Mouse (Mus musculus): Measurements from ENCODE around the gene Prkar2b. TPM values are rescaled to one million over a fixed set of nuclear protein-coding genes. Genes with fewer than 3 reads are reported as not detected.

The Prkar2b gene
- 30.4 and 31.6 TPM in 2 replicates for polyA plus RNA-seq (2014; fragmentation: Nextera tagmentation; extraction: Ambion mirVana)

DNA sequence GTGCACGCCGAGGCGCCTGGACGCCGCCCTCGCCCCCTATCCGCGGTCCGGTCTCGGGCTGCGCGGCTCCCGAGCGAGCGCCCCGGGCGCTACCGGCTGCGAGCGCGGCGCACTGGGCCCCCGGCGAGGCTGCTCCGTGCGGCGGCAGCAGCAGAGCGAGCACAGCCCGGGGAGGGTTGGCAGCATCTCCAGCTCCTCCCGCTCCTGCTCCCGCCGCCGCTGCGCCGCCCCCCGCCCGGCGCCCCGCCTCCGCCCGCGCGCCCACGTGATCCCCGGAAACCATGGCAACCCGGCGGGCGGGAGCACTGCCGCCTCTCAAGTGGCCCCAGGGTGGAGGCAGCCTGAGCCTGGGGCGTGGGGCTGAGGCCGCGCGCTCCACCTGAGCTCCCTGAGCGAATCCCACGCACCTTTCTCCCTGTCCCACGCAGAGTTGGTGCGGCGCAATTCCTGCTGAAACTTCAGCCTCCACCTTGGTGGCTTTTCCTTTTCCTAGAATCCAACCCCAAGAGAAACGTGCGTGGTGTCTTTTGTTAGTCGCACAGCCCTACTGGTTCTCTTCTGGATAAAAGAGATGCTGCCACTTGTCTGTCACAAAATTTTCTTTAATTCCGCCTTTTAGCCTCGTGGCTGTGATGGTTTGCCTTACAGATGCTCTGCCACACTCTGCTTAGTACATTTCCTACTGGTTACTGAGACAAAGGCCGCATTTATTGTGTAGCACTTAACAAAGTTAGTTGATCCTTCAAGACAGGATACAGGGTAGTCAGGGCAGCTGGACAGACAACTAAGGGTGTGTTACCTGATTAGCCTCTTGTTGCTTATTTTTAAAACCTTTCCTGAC, at the start of gene Prkar2b:
Gene Prkar2b, minus strand, starts transcription at position 207 of the 841 bp plus-strand sequence.
- no peaks in the 10 kb centered on the region for H3K9me3 ChIP-seq (ENCODE audit: control insufficient read depth, low read length)
- H3K4me1 ChIP-seq (ENCODE audit: control insufficient read depth, insufficient read depth, low read length), result no peaks in the 10 kb centered on the region
- ATAC-seq (ENCODE audit: insufficient number of reproducible peaks, low FRiP score, low TSS enrichment, low read depth) (peak; percentile 96), DNase-seq (ENCODE audit: low spot score) (peak; percentile 96)
- peak within 1 kb of the TSS; percentile 89 for H3K27ac ChIP-seq (replicated peaks; ENCODE audit: low read depth, low read length)
- H3K4me3 ChIP-seq (ENCODE audit: low read depth, low read length), result peak within 1 kb of the TSS; percentile 84
- no peaks in the 10 kb centered on the region for H3K36me3 ChIP-seq (ENCODE audit: control insufficient read depth, insufficient read depth, low read length)
- under 1% methylated on average over 43 of the region's 64 CpGs for WGBS
- no peaks in the 10 kb centered on the region for H3K27me3 ChIP-seq (ENCODE audit: control insufficient read depth, insufficient read depth, low read length)
- peak within 1 kb of the TSS; percentile 87 for H3K9ac ChIP-seq (ENCODE audit: low read length)
- H3K4me2 ChIP-seq (ENCODE audit: low read depth, severe bottlenecking), result peak within 1 kb of the TSS; percentile 72

- WGBS, result 88% methylated on average over 8 of the region's 8 CpGs
- Histone ChIP-seq H3K36me3 (ENCODE audit: control insufficient read depth, insufficient read depth, low read length) (no peaks in the 10 kb centered on the region), H3K4me1 (ENCODE audit: control insufficient read depth, insufficient read depth, low read length) (no peaks in the 10 kb centered on the region), H3K9me3 (ENCODE audit: control insufficient read depth, low read length) (no peaks in the 10 kb centered on the region), H3K9ac (ENCODE audit: low read length) (no peak overlapping the region), H3K4me2 (ENCODE audit: low read depth, severe bottlenecking) (no peak overlapping the region), H3K27ac (replicated peaks; ENCODE audit: low read depth, low read length) (no peak overlapping the region), H3K27me3 (ENCODE audit: control insufficient read depth, insufficient read depth, low read length) (no peaks in the 10 kb centered on the region), H3K4me3 (ENCODE audit: low read depth, low read length) (no peak overlapping the region)
- ATAC-seq (ENCODE audit: insufficient number of reproducible peaks, low FRiP score, low TSS enrichment, low read depth) (no peak), DNase-seq (ENCODE audit: low spot score) (no peak)
Measured at GRCm38 (mm10) chr12:32109201-32109600, 48.1 kb upstream of the Prkar2b start.

DNA sequence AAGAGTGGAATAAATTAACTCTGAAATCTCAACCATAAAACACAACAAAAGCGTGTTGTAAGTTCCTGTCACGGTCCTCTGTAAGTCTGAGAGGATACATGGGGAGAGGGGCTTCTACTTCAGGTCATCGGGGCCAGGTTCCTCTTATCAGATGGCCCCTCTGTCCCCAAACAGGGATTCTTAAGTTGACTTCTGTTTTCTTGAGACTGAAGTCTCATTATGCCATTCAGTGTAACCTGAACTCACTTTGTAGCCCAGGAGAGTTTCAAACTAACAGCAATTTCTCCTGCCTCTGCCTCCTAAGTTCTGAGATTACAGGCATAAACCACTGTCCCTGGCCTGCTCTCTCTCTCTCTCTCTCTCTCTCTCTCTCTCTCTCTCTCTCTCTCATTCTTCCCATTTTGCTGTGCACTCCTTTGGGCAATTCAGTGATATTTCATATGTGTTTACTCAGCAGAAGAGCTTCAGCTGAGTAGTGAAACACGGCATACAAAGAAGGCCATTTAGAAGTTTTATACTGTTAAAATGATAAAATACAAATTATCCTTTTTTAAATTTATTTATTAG, 43.9 kb upstream of the Prkar2b start:
- Histone ChIP-seq H3K9ac (ENCODE audit: low read length) (no peak overlapping the region), H3K36me3 (ENCODE audit: control insufficient read depth, insufficient read depth, low read length) (no peaks in the 10 kb centered on the region), H3K9me3 (ENCODE audit: control insufficient read depth, low read length) (no peaks in the 10 kb centered on the region), H3K4me1 (ENCODE audit: control insufficient read depth, insufficient read depth, low read length) (no peaks in the 10 kb centered on the region), H3K27ac (replicated peaks; ENCODE audit: low read depth, low read length) (no peak overlapping the region), H3K27me3 (ENCODE audit: control insufficient read depth, insufficient read depth, low read length) (no peaks in the 10 kb centered on the region), H3K4me2 (ENCODE audit: low read depth, severe bottlenecking) (no peak overlapping the region), H3K4me3 (ENCODE audit: low read depth, low read length) (no peak overlapping the region)
- 83% methylated on average over 4 of the region's 4 CpGs for WGBS
- DNase-seq (ENCODE audit: low spot score), result no peak
- no peak for ATAC-seq (ENCODE audit: insufficient number of reproducible peaks, low FRiP score, low TSS enrichment, low read depth)

GRCm38 (mm10) chr12:32104451-32104862, 43.4 kb upstream of the Prkar2b start:
- no peak overlapping the region for H3K27ac ChIP-seq (replicated peaks; ENCODE audit: low read depth, low read length)
- 80% methylated on average over 6 of the region's 6 CpGs for WGBS
- no peak for DNase-seq (ENCODE audit: low spot score)
- ATAC-seq (ENCODE audit: insufficient number of reproducible peaks, low FRiP score, low TSS enrichment, low read depth), result no peak
- no peaks in the 10 kb centered on the region for H3K36me3 ChIP-seq (ENCODE audit: control insufficient read depth, insufficient read depth, low read length)
- no peak overlapping the region for H3K4me3 ChIP-seq (ENCODE audit: low read depth, low read length)
- no peaks in the 10 kb centered on the region for H3K9me3 ChIP-seq (ENCODE audit: control insufficient read depth, low read length)
- H3K9ac ChIP-seq (ENCODE audit: low read length), result no peak overlapping the region
- no peak overlapping the region for H3K4me2 ChIP-seq (ENCODE audit: low read depth, severe bottlenecking)
- no peaks in the 10 kb centered on the region for H3K4me1 ChIP-seq (ENCODE audit: control insufficient read depth, insufficient read depth, low read length)
- no peaks in the 10 kb centered on the region for H3K27me3 ChIP-seq (ENCODE audit: control insufficient read depth, insufficient read depth, low read length)

- no peak overlapping the region for H3K9ac ChIP-seq (ENCODE audit: low read length)
- no peaks in the 10 kb centered on the region for H3K27me3 ChIP-seq (ENCODE audit: control insufficient read depth, insufficient read depth, low read length)
- no peak for ATAC-seq (ENCODE audit: insufficient number of reproducible peaks, low FRiP score, low TSS enrichment, low read depth)
- no peak overlapping the region for H3K27ac ChIP-seq (replicated peaks; ENCODE audit: low read depth, low read length)
- no peak for DNase-seq (ENCODE audit: low spot score)
- no peak overlapping the region for H3K4me2 ChIP-seq (ENCODE audit: low read depth, severe bottlenecking)
- H3K36me3 ChIP-seq (ENCODE audit: control insufficient read depth, insufficient read depth, low read length), result no peaks in the 10 kb centered on the region
- H3K9me3 ChIP-seq (ENCODE audit: control insufficient read depth, low read length), result no peaks in the 10 kb centered on the region
- H3K4me3 ChIP-seq (ENCODE audit: low read depth, low read length), result no peak overlapping the region
- no peaks in the 10 kb centered on the region for H3K4me1 ChIP-seq (ENCODE audit: control insufficient read depth, insufficient read depth, low read length)
- WGBS, result 91% methylated on average over 4 of the region's 4 CpGs
Measured at GRCm38 (mm10) chr12:32101306-32101705, 40.2 kb upstream of the Prkar2b start.

DNA sequence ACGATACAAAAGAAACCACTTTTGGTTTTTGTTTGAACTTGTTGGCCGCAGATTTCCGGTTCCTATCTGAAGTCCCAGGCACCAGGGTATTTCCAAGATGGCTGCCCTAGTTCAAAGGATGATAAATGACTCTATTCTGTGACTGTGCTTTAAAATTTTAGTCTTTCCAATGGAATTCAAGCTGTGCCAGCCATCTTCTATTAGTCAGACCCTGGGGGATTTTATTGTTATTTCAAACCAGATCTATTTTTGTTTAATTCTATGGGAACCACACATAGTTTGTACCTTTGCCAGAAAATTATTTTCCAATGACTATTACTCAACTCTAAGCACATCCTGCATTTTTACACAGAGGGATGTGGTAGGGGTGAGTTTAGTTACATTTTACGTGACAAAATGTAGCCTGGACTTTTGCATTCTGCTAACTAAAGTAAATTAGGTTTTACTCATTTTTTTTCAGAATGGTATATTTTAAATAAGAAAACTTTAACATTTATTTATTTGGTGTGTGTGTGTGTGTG, 38.6 kb upstream of the Prkar2b start:
- H3K4me2 ChIP-seq (ENCODE audit: low read depth, severe bottlenecking), result no peak overlapping the region
- ATAC-seq (ENCODE audit: insufficient number of reproducible peaks, low FRiP score, low TSS enrichment, low read depth) (no peak), DNase-seq (ENCODE audit: low spot score) (no peak)
- no peaks in the 10 kb centered on the region for H3K36me3 ChIP-seq (ENCODE audit: control insufficient read depth, insufficient read depth, low read length)
- H3K27ac ChIP-seq (replicated peaks; ENCODE audit: low read depth, low read length), result no peak overlapping the region
- H3K4me1 ChIP-seq (ENCODE audit: control insufficient read depth, insufficient read depth, low read length), result no peaks in the 10 kb centered on the region
- whole genome bisulfite sequencing, result 87% methylated on average over 4 of the region's 4 CpGs
- H3K9me3 ChIP-seq (ENCODE audit: control insufficient read depth, low read length), result no peaks in the 10 kb centered on the region
- no peak overlapping the region for H3K4me3 ChIP-seq (ENCODE audit: low read depth, low read length)
- no peaks in the 10 kb centered on the region for H3K27me3 ChIP-seq (ENCODE audit: control insufficient read depth, insufficient read depth, low read length)
- no peak overlapping the region for H3K9ac ChIP-seq (ENCODE audit: low read length)

DNA sequence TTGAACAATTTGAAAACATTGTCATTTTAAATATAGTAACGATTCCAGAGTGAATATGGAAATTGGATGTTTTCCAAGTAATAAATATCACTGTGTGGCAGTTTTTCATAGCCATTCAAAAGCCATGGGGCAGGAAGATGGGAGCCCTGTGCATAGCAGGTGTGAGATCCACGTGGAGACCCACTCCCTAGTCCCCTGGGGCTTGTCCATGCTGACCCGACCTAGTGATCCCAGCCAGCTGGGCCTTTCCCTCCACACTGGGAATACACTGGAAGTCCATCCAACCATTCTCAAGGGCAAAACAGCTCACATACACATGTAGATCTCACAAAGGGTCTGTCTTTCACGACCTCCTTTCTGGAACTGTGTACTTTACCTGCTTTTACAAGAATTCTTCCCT, 37.5 kb upstream of the Prkar2b start:
- Histone ChIP-seq H3K4me3 (ENCODE audit: low read depth, low read length) (no peak overlapping the region), H3K27ac (replicated peaks; ENCODE audit: low read depth, low read length) (no peak overlapping the region), H3K27me3 (ENCODE audit: control insufficient read depth, insufficient read depth, low read length) (no peaks in the 10 kb centered on the region), H3K4me1 (ENCODE audit: control insufficient read depth, insufficient read depth, low read length) (no peaks in the 10 kb centered on the region), H3K36me3 (ENCODE audit: control insufficient read depth, insufficient read depth, low read length) (no peaks in the 10 kb centered on the region), H3K4me2 (ENCODE audit: low read depth, severe bottlenecking) (no peak overlapping the region), H3K9me3 (ENCODE audit: control insufficient read depth, low read length) (no peaks in the 10 kb centered on the region), H3K9ac (ENCODE audit: low read length) (no peak overlapping the region)
- no peak for DNase-seq (ENCODE audit: low spot score)
- WGBS, result 75% methylated on average over 4 of the region's 4 CpGs
- ATAC-seq (ENCODE audit: insufficient number of reproducible peaks, low FRiP score, low TSS enrichment, low read depth), result no peak

DNA sequence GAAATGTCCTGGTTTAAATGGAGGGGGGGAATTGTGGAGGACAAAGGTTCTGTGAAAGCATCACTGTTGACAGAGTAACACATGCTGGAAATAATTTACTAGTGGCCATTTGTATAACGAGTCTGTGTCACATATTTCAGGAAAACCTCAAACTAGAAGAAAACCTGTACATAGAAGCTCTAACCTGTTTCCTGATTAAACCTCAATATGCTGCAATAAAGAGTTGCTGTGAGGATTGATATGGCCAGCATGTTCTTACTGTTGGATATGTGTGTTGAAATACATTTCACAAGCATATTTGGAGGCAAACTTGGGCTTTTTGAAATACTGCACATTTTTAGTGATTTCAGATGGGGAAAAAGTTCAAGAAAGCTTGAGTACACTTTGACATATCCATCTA, 36.0 kb upstream of the Prkar2b start:
- Histone ChIP-seq H3K4me3 (ENCODE audit: low read depth, low read length) (no peak overlapping the region), H3K9me3 (ENCODE audit: control insufficient read depth, low read length) (no peaks in the 10 kb centered on the region), H3K4me1 (ENCODE audit: control insufficient read depth, insufficient read depth, low read length) (no peaks in the 10 kb centered on the region), H3K27ac (replicated peaks; ENCODE audit: low read depth, low read length) (no peak overlapping the region), H3K4me2 (ENCODE audit: low read depth, severe bottlenecking) (no peak overlapping the region), H3K36me3 (ENCODE audit: control insufficient read depth, insufficient read depth, low read length) (no peaks in the 10 kb centered on the region), H3K27me3 (ENCODE audit: control insufficient read depth, insufficient read depth, low read length) (no peaks in the 10 kb centered on the region), H3K9ac (ENCODE audit: low read length) (no peak overlapping the region)
- 75% methylated on average over 1 of the region's 1 CpGs for WGBS
- DNase-seq (ENCODE audit: low spot score) (no peak), ATAC-seq (ENCODE audit: insufficient number of reproducible peaks, low FRiP score, low TSS enrichment, low read depth) (no peak)
